Mouse (Mus musculus): ENCODE measurements around the gene Arhgap11a. TPM values are rescaled to one million over a fixed set of nuclear protein-coding genes. Genes with fewer than 3 reads are reported as not detected.

The Arhgap11a gene
- polyA plus RNA-seq (2015; fragmentation: Nextera tagmentation; extraction: Ambion mirVana) = 2.1 and 2.6 TPM in 2 replicates

GRCm38 (mm10) chr2:113848245-113849121 is at the start of gene Arhgap11a:
Gene Arhgap11a (minus strand): TSS chr2:113848661.

GRCm38 (mm10) chr2:113828943-113829882 is 19.2 kb downstream of the Arhgap11a start, which contains the start of gene Scg5:
Gene Scg5 (minus strand): TSS chr2:113829121.

Other genes with a start within 250 kb of the Arhgap11a start
- 3.6 and 3.7 TPM in 2 replicates for gene Grem1, start 90.0 kb downstream of the Arhgap11a start, polyA plus RNA-seq (2015; fragmentation: Nextera tagmentation; extraction: Ambion mirVana)
- 379 and 381 TPM in 2 replicates for gene Scg5, start 19.5 kb downstream of the Arhgap11a start, polyA plus RNA-seq (2015; fragmentation: Nextera tagmentation; extraction: Ambion mirVana)
- gene Gjd2, start 165.0 kb upstream of the Arhgap11a start, polyA plus RNA-seq (2015; fragmentation: Nextera tagmentation; extraction: Ambion mirVana) = 18.0 and 18.1 TPM in 2 replicates
- gene Actc1, start 204.9 kb upstream of the Arhgap11a start, polyA plus RNA-seq (2015; fragmentation: Nextera tagmentation; extraction: Ambion mirVana) = 2.7 and 2.9 TPM in 2 replicates